Mouse (Mus musculus): ENCODE results near the gene Cmas. TPM values are rescaled to one million over a fixed set of nuclear protein-coding genes. Genes with fewer than 3 reads are reported as not detected.

Cmas gene
- polyA plus RNA-seq, 1 experiment from 2014 or later = 102 TPM

DNA sequence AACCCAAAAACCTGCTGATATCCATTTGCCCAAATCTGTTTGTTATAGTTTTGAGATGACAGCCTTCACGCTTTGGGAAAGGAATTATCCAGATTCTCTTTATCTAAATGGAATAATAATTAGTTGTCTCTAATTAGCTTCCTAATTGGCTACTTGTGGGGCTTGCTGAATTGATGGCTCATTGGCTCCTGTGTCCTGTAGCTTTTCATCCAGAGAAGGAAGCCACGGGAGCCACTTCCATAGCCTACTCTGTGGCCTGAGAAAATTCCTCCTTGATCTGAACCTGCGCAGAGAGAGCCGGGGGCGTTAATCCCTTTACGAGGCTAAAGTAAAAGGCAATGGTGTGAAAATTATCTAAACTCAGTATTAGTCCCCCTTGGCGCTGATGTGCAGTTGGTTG, 24.8 kb downstream of the Cmas start:
- Histone ChIP-seq H3K36me3 (ENCODE audit: control insufficient read depth, insufficient read depth, low read length) (no peaks in the 10 kb centered on the region), H3K4me3 (ENCODE audit: control insufficient read depth in 1 of 2, insufficient read depth in 1 of 2, low read depth in 1 of 2, low read length in 2 of 2) (no peak overlapping the region)
- WGBS = 66% methylated on average over 7 of the region's 7 CpGs

GRCm38 (mm10) chr6:142785343-142785742, 28.9 kb downstream of the Cmas start:
- no peak overlapping the region for H3K4me2 ChIP-seq (ENCODE audit: low read length)
- no peaks in the 10 kb centered on the region for H3K36me3 ChIP-seq (ENCODE audit: control insufficient read depth, insufficient read depth, low read length)
- no peaks in the 10 kb centered on the region for H3K27me3 ChIP-seq (ENCODE audit: control insufficient read depth, insufficient read depth, low read length)
- H3K4me3 ChIP-seq (ENCODE audit: control insufficient read depth in 1 of 2, insufficient read depth in 1 of 2, low read depth in 1 of 2, low read length in 2 of 2) = no peak overlapping the region
- no peak overlapping the region for H3K27ac ChIP-seq (replicated peaks in 1 of 2; ENCODE audit: control insufficient read depth in 1 of 2, insufficient read depth in 1 of 2, low read depth in 2 of 2, low read length in 2 of 2)
- no peaks in the 10 kb centered on the region; the same call in 1 of the 2 replicates for H3K9me3 ChIP-seq (ENCODE audit: control insufficient read depth, low read length)
- 26% methylated on average over 4 of the region's 4 CpGs for WGBS
- ATAC-seq (ENCODE audit: insufficient number of reproducible peaks, insufficient read depth, low FRiP score, low read depth) = no peak
- H3K4me1 ChIP-seq (ENCODE audit: control insufficient read depth in 2 of 2, insufficient read depth in 2 of 2, low read length in 2 of 2) = no peaks in the 10 kb centered on the region
- no peak overlapping the region for H3K9ac ChIP-seq (ENCODE audit: low read length)

More for the DNA sequence above, 24.8 kb downstream of the Cmas start:
- Histone ChIP-seq H3K4me2 (ENCODE audit: low read length) (no peak overlapping the region), H3K27me3 (ENCODE audit: control insufficient read depth, insufficient read depth, low read length) (no peaks in the 10 kb centered on the region), H3K27ac (replicated peaks in 1 of 2; ENCODE audit: control insufficient read depth in 1 of 2, insufficient read depth in 1 of 2, low read depth in 2 of 2, low read length in 2 of 2) (no peak overlapping the region), H3K9ac (ENCODE audit: low read length) (no peak overlapping the region), H3K4me1 (ENCODE audit: control insufficient read depth in 2 of 2, insufficient read depth in 2 of 2, low read length in 2 of 2) (peaks cover 0 to 11% of the 10 kb centered on the region in 2 experiments; a peak in 2 of 4 replicates), H3K9me3 (ENCODE audit: control insufficient read depth, low read length) (no peaks in the 10 kb centered on the region)
- ATAC-seq (ENCODE audit: insufficient number of reproducible peaks, insufficient read depth, low FRiP score, low read depth) = no peak

- no peak overlapping the region for H3K4me2 ChIP-seq (ENCODE audit: low read length)
- no peak overlapping the region for H3K27ac ChIP-seq (replicated peaks in 1 of 2; ENCODE audit: control insufficient read depth in 1 of 2, insufficient read depth in 1 of 2, low read depth in 2 of 2, low read length in 2 of 2)
- no peak overlapping the region for H3K4me3 ChIP-seq (ENCODE audit: control insufficient read depth in 1 of 2, insufficient read depth in 1 of 2, low read depth in 1 of 2, low read length in 2 of 2)
- no peaks in the 10 kb centered on the region; the same call in 1 of the 2 replicates for H3K9me3 ChIP-seq (ENCODE audit: control insufficient read depth, low read length)
- ATAC-seq (ENCODE audit: insufficient number of reproducible peaks, insufficient read depth, low FRiP score, low read depth) = no peak
- H3K27me3 ChIP-seq (ENCODE audit: control insufficient read depth, insufficient read depth, low read length) = no peaks in the 10 kb centered on the region
- H3K9ac ChIP-seq (ENCODE audit: low read length) = no peak overlapping the region
- WGBS = 86% methylated on average over 21 of the region's 21 CpGs
- H3K36me3 ChIP-seq (ENCODE audit: control insufficient read depth, insufficient read depth, low read length) = no peaks in the 10 kb centered on the region
- H3K4me1 ChIP-seq (ENCODE audit: control insufficient read depth in 2 of 2, insufficient read depth in 2 of 2, low read length in 2 of 2) = no peaks in the 10 kb centered on the region
These were observed 29.6 kb downstream of the Cmas start for GRCm38 (mm10) chr6:142786106-142786505.

DNA sequence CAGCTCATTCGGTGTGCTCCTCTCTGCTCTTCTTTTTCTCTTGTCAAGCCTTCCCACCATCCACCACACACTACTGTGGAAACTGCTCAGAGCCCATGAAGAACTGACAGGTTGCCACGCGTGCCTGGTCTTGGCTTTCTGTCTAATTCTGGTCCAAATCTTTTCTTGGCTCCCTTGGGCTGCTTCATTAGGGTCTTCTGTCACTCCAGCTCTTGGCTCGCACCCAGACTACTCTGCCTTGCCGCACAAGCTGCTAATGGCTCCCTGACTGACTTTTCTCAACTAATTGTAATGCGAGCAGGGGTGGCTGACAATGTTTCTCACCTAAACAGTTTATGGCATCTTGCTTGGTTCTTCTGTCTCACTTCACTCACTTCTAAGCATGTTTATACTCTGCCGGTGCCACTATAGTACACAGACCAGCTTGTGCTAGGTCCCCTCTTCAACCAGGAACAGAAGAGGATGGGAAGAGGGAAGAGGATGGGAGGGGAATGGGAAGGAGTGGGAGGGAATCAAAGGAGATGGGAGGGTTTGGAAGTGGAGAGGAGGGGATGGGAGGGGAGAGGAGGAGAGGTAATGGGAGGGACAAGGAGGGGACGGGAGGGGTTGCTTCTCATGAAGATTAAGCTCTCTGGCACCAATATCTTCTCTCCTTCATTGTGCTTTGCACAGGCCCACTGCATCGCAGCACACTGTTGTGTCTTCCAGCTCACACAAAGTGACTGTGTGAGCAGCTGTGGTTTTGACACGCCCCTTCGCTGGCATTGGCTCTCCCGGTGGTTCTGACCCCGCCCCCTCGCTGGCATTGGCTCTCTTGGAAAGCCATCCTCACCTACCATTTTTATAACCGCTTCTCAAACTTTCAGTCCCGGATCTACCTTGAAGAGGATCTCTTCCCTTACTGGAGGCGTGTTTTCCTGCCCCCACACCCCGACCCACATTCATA, 31.8 kb downstream of the Cmas start:
- Histone ChIP-seq H3K36me3 (ENCODE audit: control insufficient read depth, insufficient read depth, low read length) (no peaks in the 10 kb centered on the region), H3K9me3 (ENCODE audit: control insufficient read depth, low read length) (no peaks in the 10 kb centered on the region; the same call in 1 of the 2 replicates), H3K27ac (replicated peaks in 1 of 2; ENCODE audit: control insufficient read depth in 1 of 2, insufficient read depth in 1 of 2, low read depth in 2 of 2, low read length in 2 of 2) (no peak overlapping the region), H3K4me1 (ENCODE audit: control insufficient read depth in 2 of 2, insufficient read depth in 2 of 2, low read length in 2 of 2) (peaks cover 3 to 4% of the 10 kb centered on the region in 2 experiments; a peak in 1 of 4 replicates), H3K4me2 (ENCODE audit: low read length) (0 out of 2 replicates have a peak overlapping the region, but pooled peaks have one; percentile 18), H3K27me3 (ENCODE audit: control insufficient read depth, insufficient read depth, low read length) (no peaks in the 10 kb centered on the region), H3K4me3 (ENCODE audit: control insufficient read depth in 1 of 2, insufficient read depth in 1 of 2, low read depth in 1 of 2, low read length in 2 of 2) (no peak overlapping the region), H3K9ac (ENCODE audit: low read length) (no peak overlapping the region)
- ATAC-seq (ENCODE audit: insufficient number of reproducible peaks, insufficient read depth, low FRiP score, low read depth) = no peak
- 48% methylated on average over 18 of the region's 18 CpGs for WGBS

- H3K27me3 ChIP-seq (ENCODE audit: control insufficient read depth, insufficient read depth, low read length) = no peaks in the 10 kb centered on the region
- no peak overlapping the region for H3K27ac ChIP-seq (replicated peaks in 1 of 2; ENCODE audit: control insufficient read depth in 1 of 2, insufficient read depth in 1 of 2, low read depth in 2 of 2, low read length in 2 of 2)
- H3K9ac ChIP-seq (ENCODE audit: low read length) = no peak overlapping the region
- H3K4me3 ChIP-seq (ENCODE audit: control insufficient read depth in 1 of 2, insufficient read depth in 1 of 2, low read depth in 1 of 2, low read length in 2 of 2) = no peak overlapping the region
- H3K4me2 ChIP-seq (ENCODE audit: low read length) = no peak overlapping the region
- H3K36me3 ChIP-seq (ENCODE audit: control insufficient read depth, insufficient read depth, low read length) = no peaks in the 10 kb centered on the region
- H3K4me1 ChIP-seq (ENCODE audit: control insufficient read depth in 2 of 2, insufficient read depth in 2 of 2, low read length in 2 of 2) = peaks cover 3 to 4% of the 10 kb centered on the region in 2 experiments; a peak in 1 of 4 replicates
- WGBS = 79% methylated on average over 10 of the region's 10 CpGs
- no peaks in the 10 kb centered on the region; the same call in 1 of the 2 replicates for H3K9me3 ChIP-seq (ENCODE audit: control insufficient read depth, low read length)
- no peak for ATAC-seq (ENCODE audit: insufficient number of reproducible peaks, insufficient read depth, low FRiP score, low read depth)
These were observed 33.2 kb downstream of the Cmas start for GRCm38 (mm10) chr6:142789736-142790135.

GRCm38 (mm10) chr6:142792241-142792968, 35.9 kb downstream of the Cmas start:
- Histone ChIP-seq H3K4me2 (ENCODE audit: low read length) (peak overlapping the region; percentile 23; the same call in 1 of the 2 replicates), H3K36me3 (ENCODE audit: control insufficient read depth, insufficient read depth, low read length) (no peaks in the 10 kb centered on the region), H3K27me3 (ENCODE audit: control insufficient read depth, insufficient read depth, low read length) (no peaks in the 10 kb centered on the region), H3K9me3 (ENCODE audit: control insufficient read depth, low read length) (no peaks in the 10 kb centered on the region; the same call in 1 of the 2 replicates), H3K27ac (replicated peaks in 1 of 2; ENCODE audit: control insufficient read depth in 1 of 2, insufficient read depth in 1 of 2, low read depth in 2 of 2, low read length in 2 of 2) (no peak overlapping the region), H3K9ac (ENCODE audit: low read length) (no peak overlapping the region), H3K4me3 (ENCODE audit: control insufficient read depth in 1 of 2, insufficient read depth in 1 of 2, low read depth in 1 of 2, low read length in 2 of 2) (no peak overlapping the region), H3K4me1 (ENCODE audit: control insufficient read depth in 2 of 2, insufficient read depth in 2 of 2, low read length in 2 of 2) (peaks cover 3 to 4% of the 10 kb centered on the region in 2 experiments; a peak in 2 of 4 replicates)
- WGBS = 25% methylated on average over 13 of the region's 13 CpGs
- no peak for ATAC-seq (ENCODE audit: insufficient number of reproducible peaks, insufficient read depth, low FRiP score, low read depth)

GRCm38 (mm10) chr6:142793468-142793867, 37.0 kb downstream of the Cmas start:
- H3K27ac ChIP-seq (replicated peaks in 1 of 2; ENCODE audit: control insufficient read depth in 1 of 2, insufficient read depth in 1 of 2, low read depth in 2 of 2, low read length in 2 of 2) = no peak overlapping the region
- no peak for ATAC-seq (ENCODE audit: insufficient number of reproducible peaks, insufficient read depth, low FRiP score, low read depth)

More at GRCm38 (mm10) chr6:142793468-142793867, 37.0 kb downstream of the Cmas start:
- no peaks in the 10 kb centered on the region for H3K36me3 ChIP-seq (ENCODE audit: control insufficient read depth, insufficient read depth, low read length)
- WGBS = 29% methylated on average over 7 of the region's 7 CpGs
- H3K4me2 ChIP-seq (ENCODE audit: low read length) = no peak overlapping the region
- no peak overlapping the region for H3K9ac ChIP-seq (ENCODE audit: low read length)
- H3K27me3 ChIP-seq (ENCODE audit: control insufficient read depth, insufficient read depth, low read length) = no peaks in the 10 kb centered on the region
- no peak overlapping the region for H3K4me3 ChIP-seq (ENCODE audit: control insufficient read depth in 1 of 2, insufficient read depth in 1 of 2, low read depth in 1 of 2, low read length in 2 of 2)
- H3K4me1 ChIP-seq (ENCODE audit: control insufficient read depth in 2 of 2, insufficient read depth in 2 of 2, low read length in 2 of 2) = peaks cover 3 to 4% of the 10 kb centered on the region in 2 experiments; a peak in 2 of 4 replicates
- H3K9me3 ChIP-seq (ENCODE audit: control insufficient read depth, low read length) = no peaks in the 10 kb centered on the region; the same call in 1 of the 2 replicates

All from heart, embryonic 14.5 days (tissue).